ENCODE assay signal across 28 mouse cellular contexts in genomic region chr15:98595049-98595448, GRCm38 (mm10). TPM values are rescaled to one million over a fixed set of nuclear protein-coding genes. Genes with fewer than 3 reads are reported as not detected.
DNase-seq lines count a peak whose midpoint lies in the region; ATAC-seq and TF ChIP-seq lines count a peak whose summit lies in the region.
"Had no signal": no experiment of that assay in that cellular context is flagged by ENCODE, and none has a peak within 500 bp of the region (broad histone marks: within the 10 kb centered on the region; RNA-seq: fewer than 3 reads in every experiment).

No protein-coding gene starts in this region.

- peaks cover 10% of the 10 kb centered on the region; the same call in 1 of the 2 replicates for H3K4me1 ChIP-seq in kidney, adult 2 months (ENCODE audit: control insufficient read depth, insufficient read depth, low read length)
- H3K4me1 ChIP-seq in intestine, embryonic 16.5 days (ENCODE audit: control insufficient read depth, insufficient read depth, low read length), result peaks cover 3% of the 10 kb centered on the region; the same call in 1 of the 2 replicates
- peaks cover 18% of the 10 kb centered on the region for H3K4me1 ChIP-seq in small intestine, adult 2 months (ENCODE audit: control insufficient read depth, insufficient read depth, insufficient read length, low read length)
- H3K4me1 ChIP-seq: embryonic facial prominence, embryonic 12.5 days; embryonic facial prominence, embryonic 15.5 days; hindbrain, embryonic 12.5 days; hindbrain, embryonic 15.5 days had no signal

- H3K36me3 ChIP-seq in kidney, adult 2 months (ENCODE audit: control insufficient read depth, insufficient read depth, low read length), result peaks cover 9% of the 10 kb centered on the region
- peaks cover 55% of the 10 kb centered on the region for H3K36me3 ChIP-seq in intestine, embryonic 16.5 days (ENCODE audit: control insufficient read depth, insufficient read depth, low read length)
- peaks cover 81% of the 10 kb centered on the region for H3K36me3 ChIP-seq in small intestine, adult 2 months (ENCODE audit: control insufficient read depth, insufficient read depth, low read length)

- no peaks in the 10 kb centered on the region for H3K9me3 ChIP-seq in intestine, embryonic 16.5 days (ENCODE audit: control insufficient read depth, low read length)
- H3K9me3 ChIP-seq: embryonic facial prominence, embryonic 12.5 days; embryonic facial prominence, embryonic 15.5 days; hindbrain, embryonic 12.5 days; hindbrain, embryonic 15.5 days had no signal

- no peak overlapping the region for H3K9ac ChIP-seq in intestine, embryonic 16.5 days (ENCODE audit: low read depth, low read length)
- H3K9ac ChIP-seq: embryonic facial prominence, embryonic 12.5 days; embryonic facial prominence, embryonic 15.5 days; forebrain, postnatal 0 days; hindbrain, embryonic 12.5 days; hindbrain, embryonic 15.5 days had no signal

- no peak overlapping the region for H3K27ac ChIP-seq in kidney, adult 2 months (ENCODE audit: insufficient read depth, low read depth, low read length)
- H3K27ac ChIP-seq in intestine, embryonic 16.5 days (ENCODE audit: low read length), result peak overlapping the region; percentile 7; the same call in 1 of the 2 replicates
- H3K27ac ChIP-seq in small intestine, adult 2 months (ENCODE audit: insufficient read depth, low read depth, low read length), result peak overlapping the region; percentile 72
- H3K27ac ChIP-seq: embryonic facial prominence, embryonic 12.5 days; embryonic facial prominence, embryonic 15.5 days; gastrocnemius, adult 2 months; hindbrain, embryonic 12.5 days; hindbrain, embryonic 15.5 days had no signal

- peak; percentile 62 for ATAC-seq in intestine, embryonic 16.5 days
- ATAC-seq: forebrain, embryonic 14.5 days; forebrain, postnatal 0 days had no signal

- H3K4me2 ChIP-seq in intestine, embryonic 16.5 days (ENCODE audit: low read depth, low read length), result no peak overlapping the region
- H3K4me2 ChIP-seq: embryonic facial prominence, embryonic 12.5 days; embryonic facial prominence, embryonic 15.5 days; heart, embryonic 11.5 days; hindbrain, embryonic 12.5 days; hindbrain, embryonic 15.5 days had no signal

- WGBS in kidney, adult 2 months, result 60% methylated on average over 5 of the region's 5 CpGs
- 75% methylated on average over 5 of the region's 5 CpGs for WGBS in intestine, embryonic 16.5 days
- WGBS in small intestine, adult 2 months, result 51% methylated on average over 5 of the region's 5 CpGs

- no peaks in the 10 kb centered on the region for H3K27me3 ChIP-seq in kidney, adult 2 months (replicated peaks; ENCODE audit: control insufficient read depth, insufficient read depth, low read length)
- no peaks in the 10 kb centered on the region for H3K27me3 ChIP-seq in intestine, embryonic 16.5 days (replicated peaks; ENCODE audit: control insufficient read depth, insufficient read depth, low read length)
- H3K27me3 ChIP-seq in small intestine, adult 2 months (ENCODE audit: control insufficient read depth, insufficient read depth, low read length), result no peaks in the 10 kb centered on the region
- H3K27me3 ChIP-seq: embryonic facial prominence, embryonic 12.5 days; embryonic facial prominence, embryonic 15.5 days; hindbrain, embryonic 12.5 days; hindbrain, embryonic 15.5 days had no signal

- TF ChIP-seq POLR2A in kidney, adult 2 months (IDR thresholded peaks at IDR 0.05; ENCODE audit: low read depth, low read length), result no peak
- TF ChIP-seq POLR2A in small intestine, adult 2 months (IDR thresholded peaks at IDR 0.05; ENCODE audit: low read depth, low read length), result no peak

- DNase-seq in kidney, adult 2 months, result peak; percentile 38
- no peak for DNase-seq in kidney, postnatal 4 days
- DNase-seq in NIH3T3 (ENCODE audit: low read depth), result peak; percentile 65
- DNase-seq in right cerebral cortex, postnatal 25 days, result no peak
- DNase-seq in layer of hippocampus, postnatal 10 days (ENCODE audit: low spot score in 2 of 2), result no peak
- no peak for DNase-seq in cerebellum, adult 11-12 months
- DNase-seq: adrenal gland, postnatal 10 days; adrenal gland, postnatal 36 days; B cell, adult 2 months; cerebellum, adult 2 months; cerebellum, adult 9-11 months; cerebellum, postnatal 25 days; forebrain, postnatal 0 days; gastrocnemius, adult 2 months; gastrocnemius, postnatal 14 days; heart, adult 11 months had no signal

- no peak for TF ChIP-seq CTCF in kidney, adult 2 months (conservative IDR thresholded peaks at IDR 0.05; ENCODE audit: insufficient read depth, insufficient read length, low read depth, low read length)
- TF ChIP-seq CTCF in small intestine, adult 2 months (IDR thresholded peaks at IDR 0.05; ENCODE audit: extremely low read depth, insufficient read length, insufficient replicate concordance, low read depth, low read length), result no peak

- H3K4me3 ChIP-seq in kidney, adult 2 months (ENCODE audit: insufficient read depth, low read depth, low read length), result no peak overlapping the region
- H3K4me3 ChIP-seq in intestine, embryonic 16.5 days (ENCODE audit: low read length), result no peak overlapping the region
- no peak overlapping the region for H3K4me3 ChIP-seq in small intestine, adult 2 months (ENCODE audit: low read depth, low read length)
- H3K4me3 ChIP-seq: embryonic facial prominence, embryonic 12.5 days; embryonic facial prominence, embryonic 15.5 days; gastrocnemius, adult 2 months; hindbrain, embryonic 12.5 days; hindbrain, embryonic 15.5 days had no signal

RNA-seq across cellular contexts. Expression of gene Adcy6, which starts 14.8 kb away (rescaled TPM):
- 98.7 and 104 TPM in 2 replicates for polyA plus RNA-seq in kidney, adult 2 months (2012; rRNA removed)
- polyA plus RNA-seq in intestine, embryonic 16.5 days (2015; fragmentation: Nextera tagmentation; extraction: Ambion mirVana), result 17.1 and 18.8 TPM in 2 replicates
- 55.9 and 89.2 TPM in 2 replicates for polyA plus RNA-seq in small intestine, adult 2 months (2012; rRNA removed)
- 10 to 100 TPM; 41.4 to 44.6 TPM for total RNA-seq in layer of hippocampus, postnatal 10 days (2021)

RNA-seq across cellular contexts. Expression of gene 4930415O20Rik, which starts 24.2 kb away (rescaled TPM):
- polyA plus RNA-seq in kidney, adult 2 months (2012; rRNA removed), result 1.0 and 1.1 TPM in 2 replicates
- polyA plus RNA-seq in intestine, embryonic 16.5 days (2015; fragmentation: Nextera tagmentation; extraction: Ambion mirVana), result 0.43 TPM in 1 of 2 replicates, not detected in the other
- 0.46 and 2.7 TPM in 2 replicates for polyA plus RNA-seq in small intestine, adult 2 months (2012; rRNA removed)
- total RNA-seq in layer of hippocampus, postnatal 10 days (2021), result not detected
- total RNA-seq: common myeloid progenitor, adult 5-6 weeks; ES-E14; forebrain, postnatal 0 days; hematopoietic stem cell, adult 5-6 weeks had no signal
- polyA plus RNA-seq: cerebellum, adult 2 months; embryonic facial prominence, embryonic 12.5 days; forebrain, embryonic 11.5 days; forebrain, embryonic 14.5 days; hindbrain, embryonic 15.5 days had no signal

RNA-seq across cellular contexts. Expression of gene Ccnt1, which starts 24.3 kb away (rescaled TPM):
- polyA plus RNA-seq in kidney, adult 2 months (2012; rRNA removed), result 10.0 and 11.0 TPM in 2 replicates
- polyA plus RNA-seq in intestine, embryonic 16.5 days (2015; fragmentation: Nextera tagmentation; extraction: Ambion mirVana), result 41.2 and 43.7 TPM in 2 replicates
- 3.6 and 5.2 TPM in 2 replicates for polyA plus RNA-seq in small intestine, adult 2 months (2012; rRNA removed)
- 10 to 100 TPM; 36.0 to 51.6 TPM for total RNA-seq in layer of hippocampus, postnatal 10 days (2021)

RNA-seq across cellular contexts. Expression of gene Cacnb3, which starts 35.6 kb away (rescaled TPM):
- 20.2 and 21.7 TPM in 2 replicates for polyA plus RNA-seq in kidney, adult 2 months (2012; rRNA removed)
- polyA plus RNA-seq in intestine, embryonic 16.5 days (2015; fragmentation: Nextera tagmentation; extraction: Ambion mirVana), result 20.3 and 22.8 TPM in 2 replicates
- polyA plus RNA-seq in small intestine, adult 2 months (2012; rRNA removed), result 19.1 and 40.2 TPM in 2 replicates
- total RNA-seq in layer of hippocampus, postnatal 10 days (2021), result 100 to 1,000 TPM; 139 to 147 TPM
- total RNA-seq: common myeloid progenitor, adult 5-6 weeks; hematopoietic stem cell, adult 5-6 weeks had no signal

Comparison
In these comparisons a context has a peak if more than half of its experiments do, and no peak if none do; other contexts are left out.
1. DNase-seq: peak in kidney, adult 2 months (single experiment) and NIH3T3 (single experiment); none in kidney, postnatal 4 days (0 of 2), right cerebral cortex, postnatal 25 days (single experiment), layer of hippocampus, postnatal 10 days (0 of 2) and cerebellum, adult 11-12 months (single experiment).